In genomic region chr12:91040267-91040905, GRCm38 (mm10) we compare ENCODE assay signal across 13 mouse cellular contexts.
A peak's percentile ranks its signal among the peaks of the same experiment; 100 is the strongest.
DNase-seq lines count a peak whose midpoint lies in the region; ATAC-seq lines count a peak whose summit lies in the region.
"Had no signal": no experiment of that assay in that cellular context is flagged by ENCODE, and none has a peak within 500 bp of the region (broad histone marks: within the 10 kb centered on the region; RNA-seq: fewer than 3 reads in every experiment).

No protein-coding gene starts in this region.

- peak; percentile 50 for DNase-seq in gastrocnemius, adult 18-20 months (ENCODE audit: low spot score)
- no peak for DNase-seq in gastrocnemius, postnatal 4 days (ENCODE audit: low spot score in 2 of 2)
- DNase-seq in layer of hippocampus, adult 9-11 months = peak; percentile 19
- DNase-seq in layer of hippocampus, adult 9-10 months (ENCODE audit: low spot score) = no peak
- peak; percentile 45 for DNase-seq in fat pad, adult 2 months (ENCODE audit: extremely low read depth, low read depth, low spot score)
- peak; percentile 64 for DNase-seq in retina, postnatal 1 day
- DNase-seq in thymus, postnatal 36 days = no peak
- DNase-seq: gastrocnemius, postnatal 10 days; kidney, adult 11 months; kidney, postnatal 4 days; lung, postnatal 10 days had no signal

- ATAC-seq in megakaryocyte progenitor cell, adult 5-6 weeks (replicated peaks; ENCODE audit: poor library complexity) = no peak
- ATAC-seq: liver, embryonic 12.5 days had no signal

Comparison
In these comparisons a context has a peak if more than half of its experiments do, and no peak if none do; other contexts are left out.
1. DNase-seq: peak in gastrocnemius, adult 18-20 months (single experiment), layer of hippocampus, adult 9-11 months (single experiment), fat pad, adult 2 months (single experiment) and retina, postnatal 1 day (single experiment); none in gastrocnemius, postnatal 4 days (0 of 2), layer of hippocampus, adult 9-10 months (single experiment) and thymus, postnatal 36 days (0 of 2).